Mouse (Mus musculus): ENCODE data around the gene Arhgef1.

Arhgef1 gene

DNA sequence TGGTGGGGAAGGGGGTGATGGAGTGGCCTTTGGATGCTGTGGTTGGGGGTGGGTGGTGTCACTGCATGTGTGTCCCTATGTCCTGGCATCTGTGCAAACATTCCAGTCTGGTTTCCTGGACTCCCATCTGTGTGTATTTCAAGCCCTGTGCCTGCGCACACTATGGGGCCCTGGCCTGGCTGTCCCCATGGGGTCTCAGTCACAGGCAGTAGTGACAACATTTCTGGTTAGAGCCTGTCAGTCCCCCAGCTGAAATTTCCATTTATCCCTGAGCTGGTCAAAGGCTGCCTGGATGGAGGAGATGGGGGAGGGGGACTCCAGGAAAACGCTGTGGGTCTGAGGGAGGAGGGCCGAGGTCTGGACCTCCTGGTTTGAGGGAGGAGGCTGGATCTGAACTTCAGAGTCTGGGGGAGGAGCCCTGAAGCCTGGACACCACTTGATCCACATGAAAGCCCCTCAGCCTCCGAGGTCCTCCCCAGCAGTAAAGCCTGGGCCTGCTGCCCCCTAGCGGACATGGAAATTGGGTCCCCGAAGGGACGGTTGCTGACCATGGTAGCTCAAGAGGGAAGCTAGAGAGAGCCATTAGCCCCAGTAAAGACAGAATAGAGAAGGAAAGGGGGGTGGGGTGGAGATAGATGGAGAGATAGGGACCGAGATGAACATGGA, 47.4 kb downstream of the Arhgef1 start:
- CTCF ChIA-PET: interaction anchor here (0.5 to 2.9 kb wide), 57 partner anchors 8 to 1565 kb away, joined by 3 to 21 read pairs (median 4); partner anchors contain the start of genes Rabac1 (in 2 of the 4), Rps19 (in 2 of the 4), Dmrtc2 (in 1 of the 4) and Lypd4 (in 1 of the 4)

DNA sequence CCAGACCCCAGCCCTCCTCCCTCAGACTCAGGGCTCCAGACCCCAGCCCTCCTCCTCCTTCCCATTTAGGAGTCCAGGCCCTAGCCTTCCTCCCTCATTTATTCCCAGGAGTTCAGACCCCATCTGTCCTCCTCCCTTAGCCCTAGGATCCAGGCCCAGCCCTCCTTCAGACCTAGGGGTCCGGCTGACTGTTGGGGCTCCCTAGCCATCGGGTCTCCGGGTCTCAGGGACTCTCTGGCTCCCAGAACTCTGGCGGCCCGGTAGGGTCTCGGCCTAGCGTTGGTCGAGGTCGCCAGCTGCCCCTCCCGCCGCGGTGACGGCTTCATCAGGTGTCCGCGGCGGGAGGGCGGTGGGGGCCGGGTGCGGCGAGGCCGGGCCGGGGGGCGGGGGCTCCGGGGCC, 51.3 kb downstream of the Arhgef1 start:
- POLR2A ChIA-PET: interaction anchor here in 3 of 4 experiments (0.6 to 2.1 kb wide), 9 partner anchors 18 to 74 kb away, joined by 3 to 14 read pairs (median 4); partner anchors contain the start of genes Rabac1 (in 2 of the 3) and Rps19 (in 1 of the 3)
- CTCF ChIA-PET: interaction anchor here in 3 of 4 experiments (0.6 to 2.5 kb wide), 6 partner anchors 11 to 592 kb away, joined by 3 to 15 read pairs (median 4); no protein-coding TSS in a partner anchor

More for the DNA sequence above, 47.4 kb downstream of the Arhgef1 start:
- POLR2A ChIA-PET: interaction anchor here (0.6 to 5.4 kb wide), 27 partner anchors 8 to 110 kb away, joined by 3 to 70 read pairs (median 5); partner anchors contain the start of genes Rps19 (in 2 of the 4), Arhgef1 (in 1 of the 4) and Rabac1 (in 1 of the 4)

DNA sequence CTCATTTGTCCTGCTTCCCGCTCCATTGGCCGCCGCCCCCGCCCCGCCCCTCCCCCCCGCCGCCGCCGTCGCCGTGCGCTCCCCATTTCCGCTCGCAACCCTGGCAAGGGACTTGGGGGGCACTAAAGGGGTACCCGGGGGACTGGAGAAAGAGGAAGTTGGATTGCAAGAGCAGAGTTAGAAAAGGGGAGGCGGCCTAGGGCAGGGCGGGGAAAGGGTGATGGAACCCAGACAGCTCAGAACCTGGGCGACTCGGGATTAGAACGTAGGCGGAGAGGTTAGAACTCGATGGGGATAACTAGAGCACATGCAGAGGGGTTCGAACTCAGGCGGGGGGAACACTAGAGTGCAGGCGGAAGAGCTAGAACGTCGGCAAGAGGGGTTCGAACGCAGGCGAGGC, 51.7 kb downstream of the Arhgef1 start:
- ChIA-PET CTCF (interaction anchor here in 3 of 4 experiments (0.6 to 2.5 kb wide), 12 partner anchors 11 to 592 kb away, joined by 3 to 15 read pairs (median 4); partner anchors contain the start of genes Rabac1 (in 1 of the 3) and Rps19 (in 1 of the 3)), POLR2A (interaction anchor here in 3 of 4 experiments (0.5 to 2.1 kb wide), 12 partner anchors 18 to 316 kb away, joined by 3 to 14 read pairs (median 4); partner anchors contain the start of gene Rabac1 (in 2 of the 3))

DNA sequence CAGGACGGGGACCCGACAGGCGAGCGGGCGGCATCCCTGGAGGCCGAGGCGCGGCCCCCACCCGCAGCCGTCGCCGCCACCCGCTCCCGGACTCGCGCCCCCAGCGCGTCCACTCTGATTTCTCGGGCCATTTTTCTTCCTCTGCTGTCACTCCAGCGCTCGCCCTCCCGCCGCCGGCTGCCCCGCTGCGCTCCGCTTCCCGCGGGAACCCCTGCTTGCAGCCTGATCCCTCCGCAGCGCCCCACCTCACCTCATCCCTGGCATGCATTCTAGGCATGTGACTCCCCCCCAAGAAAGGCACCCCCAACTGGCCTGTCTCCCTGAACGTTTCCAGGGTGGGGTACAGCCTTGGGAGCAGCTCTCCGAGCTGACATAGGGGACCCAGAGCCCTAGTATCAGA, 52.5 kb downstream of the Arhgef1 start:
- ChIA-PET POLR2A (interaction anchor here (0.5 to 2.1 kb wide), 10 partner anchors 18 to 150 kb away, joined by 3 to 14 read pairs (median 4); partner anchors contain the start of gene Rabac1 (in 1 of the 4)), CTCF (interaction anchor here in 3 of 4 experiments (0.8 to 2.5 kb wide), 7 partner anchors 10 to 138 kb away, joined by 4 to 15 read pairs (median 4); partner anchors contain the start of genes Rabac1 (in 1 of the 3) and Rps19 (in 1 of the 3))

DNA sequence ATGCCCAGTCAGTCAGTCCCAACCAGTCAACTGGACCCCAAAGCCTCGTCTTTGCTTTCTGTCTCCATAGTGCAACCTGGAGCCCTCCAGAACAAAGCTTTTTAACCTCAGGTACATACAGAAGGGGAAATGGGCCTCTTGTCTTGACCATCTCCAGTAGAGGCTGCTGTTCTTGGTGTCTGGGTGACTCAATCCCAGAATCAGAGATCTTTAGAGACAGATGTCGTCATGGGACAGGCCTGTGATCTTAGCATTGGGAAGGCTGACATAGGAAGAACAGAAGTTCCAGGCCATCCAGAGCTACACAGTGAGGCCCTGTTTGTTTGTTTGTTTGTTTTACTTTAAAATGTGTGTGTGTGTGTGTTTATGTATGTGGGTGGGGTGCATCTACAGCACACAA, 61.6 kb downstream of the Arhgef1 start:
- ChIA-PET POLR2A (interaction anchor here in 2 of 4 experiments (1.3 to 2.1 kb wide), 4 partner anchors 78 to 124 kb away, joined by 3 to 8 read pairs (median 7); partner anchors contain the start of gene Rps19 (in 2 of the 2)), CTCF (interaction anchor here in 3 of 4 experiments (0.6 to 3.3 kb wide), 15 partner anchors 9 to 463 kb away, joined by 3 to 30 read pairs (median 5); no protein-coding TSS in a partner anchor)

DNA sequence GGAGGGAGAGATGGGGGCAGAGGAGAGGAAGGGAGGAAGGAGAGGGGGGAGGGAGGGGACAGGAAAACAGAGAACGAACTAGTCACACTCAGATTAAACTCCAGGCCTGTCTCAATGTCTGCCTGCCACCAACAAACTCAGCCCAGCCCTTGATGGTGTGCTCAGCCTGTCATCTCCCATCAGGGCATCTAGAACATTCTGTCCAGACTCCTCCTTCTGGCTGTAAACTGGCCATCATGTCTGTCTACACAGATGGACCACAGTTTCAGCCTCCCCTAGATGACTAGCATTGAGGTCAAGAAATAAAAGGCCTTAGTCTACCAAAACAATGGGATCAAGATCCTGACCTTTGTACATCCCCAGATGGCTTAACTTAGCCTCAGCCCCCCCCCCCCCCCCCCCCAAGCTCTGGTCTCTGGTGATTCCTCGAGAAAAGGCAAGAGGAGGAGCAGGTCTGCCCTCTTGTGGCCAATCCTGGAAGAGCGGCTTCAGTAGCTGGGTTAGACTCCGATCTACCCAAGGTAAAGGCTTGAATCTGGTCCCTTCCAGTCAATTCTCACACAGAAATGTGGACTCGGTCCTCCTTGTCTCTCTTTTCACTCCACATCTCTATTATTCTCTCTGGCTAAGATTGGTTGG, 62.3 kb downstream of the Arhgef1 start:
- ChIA-PET CTCF (interaction anchor here (0.5 to 3.3 kb wide), 106 partner anchors 9 to 1541 kb away, joined by 3 to 30 read pairs (median 5); partner anchors contain the start of genes Cic (in 1 of the 4), Dmrtc2 (in 1 of the 4), Lypd3 (in 1 of the 4) and Lypd4 (in 1 of the 4)), POLR2A (interaction anchor here (0.5 to 2.3 kb wide), 28 partner anchors 10 to 815 kb away, joined by 3 to 19 read pairs (median 4); partner anchors contain the start of genes Rps19 (in 2 of the 4), Arhgef1 (in 1 of the 4), Dmrtc2 (in 1 of the 4) and Lypd4 (in 1 of the 4))

DNA sequence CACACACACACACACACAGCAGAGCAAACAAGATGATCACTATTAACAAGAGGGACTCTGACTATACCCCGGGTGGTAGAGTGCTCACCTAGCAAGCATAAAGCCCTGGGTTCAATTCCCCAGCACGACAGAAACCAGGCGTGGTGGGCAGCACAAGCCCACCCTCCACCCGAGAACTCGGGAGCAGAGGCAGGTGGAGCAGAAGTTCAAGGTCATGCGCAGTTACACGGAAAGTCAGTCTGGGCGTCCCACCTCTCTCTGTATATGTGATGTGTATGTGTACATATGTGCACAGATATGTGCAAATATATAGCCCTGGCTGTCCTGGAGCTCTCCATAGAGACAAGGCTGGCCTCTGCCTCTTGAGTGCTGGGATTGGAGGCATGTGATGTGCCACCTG, 65.3 kb downstream of the Arhgef1 start:
- POLR2A ChIA-PET: interaction anchor here in 3 of 4 experiments (0.6 to 1.0 kb wide), 5 partner anchors 77 to 435 kb away, joined by 3 to 5 read pairs (median 3); no protein-coding TSS in a partner anchor
- CTCF ChIA-PET: interaction anchor here (0.6 to 1.7 kb wide), 8 partner anchors 10 to 150 kb away, joined by 3 to 10 read pairs (median 3); no protein-coding TSS in a partner anchor

DNA sequence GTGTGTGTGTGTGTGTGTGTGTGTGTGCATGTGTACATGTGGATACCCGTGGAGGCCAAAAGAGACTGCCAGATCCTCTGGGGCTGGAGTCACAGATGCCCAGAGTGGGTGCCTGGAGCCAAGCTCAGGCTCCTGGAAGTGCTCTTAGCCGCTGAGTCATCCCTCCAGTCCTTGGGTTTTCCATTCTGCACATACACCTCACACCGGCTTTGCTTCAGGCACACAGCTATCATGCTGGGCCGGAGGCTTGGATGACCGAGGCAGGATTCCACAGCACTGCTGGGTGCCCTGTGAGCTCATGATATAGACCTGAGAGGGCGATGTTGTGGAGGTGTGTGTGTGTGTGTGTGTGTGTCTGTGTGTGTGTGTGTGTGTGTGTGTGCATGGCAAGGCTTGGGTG, 65.8 kb downstream of the Arhgef1 start:
- CTCF ChIA-PET: interaction anchor here (0.6 to 1.8 kb wide), 12 partner anchors 11 to 533 kb away, joined by 3 to 10 read pairs (median 4); partner anchors contain the start of gene Arhgef1 (in 1 of the 4)
- POLR2A ChIA-PET: interaction anchor here in 3 of 4 experiments (0.6 to 1.4 kb wide), 6 partner anchors 78 to 436 kb away, joined by 3 to 5 read pairs (median 3); no protein-coding TSS in a partner anchor

DNA sequence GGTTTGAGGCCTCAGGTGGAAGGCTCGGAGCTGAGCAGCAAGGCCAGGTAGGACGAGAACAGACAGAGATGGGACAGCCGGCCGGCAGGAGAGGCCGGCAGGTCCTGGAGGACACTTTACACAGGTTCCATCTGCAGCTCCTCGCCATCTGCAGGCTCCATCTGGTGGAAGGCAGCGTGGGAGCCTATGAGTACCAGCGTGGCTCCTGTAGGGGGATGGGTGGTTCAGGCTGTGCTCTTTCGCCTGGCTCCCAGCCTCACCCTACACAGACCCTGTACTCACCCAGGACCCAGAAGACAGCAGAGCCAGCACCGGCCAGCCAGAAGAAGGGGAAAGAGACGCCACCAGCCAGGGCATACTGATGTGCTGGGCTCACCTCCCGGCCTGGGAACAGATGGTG, 67.1 kb downstream of the Arhgef1 start:
- POLR2A ChIA-PET: interaction anchor here in 1 of 4 experiments (1.1 to 1.4 kb wide), 2 partner anchors 80 to 117 kb away, joined by 3 read pairs; no protein-coding TSS in a partner anchor
- CTCF ChIA-PET: interaction anchor here in 3 of 4 experiments (0.6 to 1.8 kb wide), 4 partner anchors 117 to 307 kb away, joined by 4 to 6 read pairs (median 4); no protein-coding TSS in a partner anchor

DNA sequence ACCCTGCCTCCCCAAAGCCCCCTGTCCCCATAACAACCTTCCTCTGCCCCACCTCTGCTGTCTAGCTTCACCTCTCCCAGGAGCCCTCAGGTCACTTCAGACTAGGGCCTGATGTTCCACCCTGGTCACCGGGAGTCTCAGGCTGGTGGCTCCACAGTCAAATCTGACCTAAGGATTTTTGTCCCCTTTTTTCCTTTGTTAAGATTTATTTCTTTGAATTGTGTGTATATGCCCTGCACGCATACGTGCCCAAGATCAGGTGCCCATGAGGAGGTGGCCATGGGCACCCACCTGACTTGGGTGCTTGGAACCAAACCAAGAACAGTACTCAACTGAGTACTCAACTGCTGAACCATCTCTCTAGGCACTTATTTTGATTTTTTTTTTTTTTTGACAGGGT, 67.6 kb downstream of the Arhgef1 start:
- ChIA-PET POLR2A (interaction anchor here in 1 of 4 experiments (2.8 to 3.3 kb wide), 2 partner anchors 20 to 85 kb away, joined by 12 to 35 read pairs; partner anchors contain the start of gene Rps19), CTCF (interaction anchor here in 2 of 4 experiments (1.4 to 3.4 kb wide), 3 partner anchors 80 to 308 kb away, joined by 3 to 28 read pairs (median 19); no protein-coding TSS in a partner anchor)

DNA sequence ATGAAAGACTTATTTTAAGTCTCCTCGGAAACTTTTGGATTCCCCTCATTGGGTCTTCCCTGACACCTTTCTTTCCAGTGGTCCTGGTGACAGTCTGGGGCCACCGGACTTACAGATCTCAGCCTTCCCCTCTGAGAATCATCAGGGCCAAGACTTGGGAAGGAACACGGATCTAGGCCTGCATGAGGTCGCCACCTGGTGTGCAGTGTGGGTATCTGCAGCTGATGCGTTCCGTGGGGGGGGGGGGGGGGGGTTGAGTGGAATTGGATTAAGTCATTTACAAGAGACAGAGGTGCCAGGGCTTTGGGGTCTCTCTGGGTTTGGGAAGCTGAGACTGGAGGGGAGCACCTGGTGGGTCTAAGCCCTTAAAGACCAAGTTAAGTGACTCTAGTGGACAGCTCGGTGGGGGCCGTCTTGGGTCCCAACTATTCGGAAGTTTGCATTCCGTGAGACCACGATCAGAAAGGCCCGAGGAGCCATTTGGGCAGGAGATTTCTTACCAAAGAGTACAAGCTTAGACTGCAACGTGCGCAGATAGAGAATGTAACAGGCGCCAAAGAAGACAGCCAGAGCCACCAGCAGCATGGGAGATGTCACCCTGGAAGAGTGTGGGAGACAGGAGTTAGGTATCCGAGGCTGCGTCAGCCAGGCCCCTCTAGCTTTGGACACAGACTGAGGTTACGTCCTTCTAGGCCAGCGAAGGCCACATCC, 68.7 kb downstream of the Arhgef1 start:
- CTCF ChIA-PET: interaction anchor here (0.5 to 3.5 kb wide), 30 partner anchors 9 to 609 kb away, joined by 3 to 42 read pairs (median 4); partner anchors contain the start of genes Ethe1 (in 1 of the 4) and Zfp575 (in 1 of the 4)
- POLR2A ChIA-PET: interaction anchor here (0.7 to 3.3 kb wide), 28 partner anchors 17 to 462 kb away, joined by 3 to 52 read pairs (median 5); partner anchors contain the start of genes Rps19 (in 3 of the 4), Dmrtc2 (in 1 of the 4) and Lypd4 (in 1 of the 4)

DNA sequence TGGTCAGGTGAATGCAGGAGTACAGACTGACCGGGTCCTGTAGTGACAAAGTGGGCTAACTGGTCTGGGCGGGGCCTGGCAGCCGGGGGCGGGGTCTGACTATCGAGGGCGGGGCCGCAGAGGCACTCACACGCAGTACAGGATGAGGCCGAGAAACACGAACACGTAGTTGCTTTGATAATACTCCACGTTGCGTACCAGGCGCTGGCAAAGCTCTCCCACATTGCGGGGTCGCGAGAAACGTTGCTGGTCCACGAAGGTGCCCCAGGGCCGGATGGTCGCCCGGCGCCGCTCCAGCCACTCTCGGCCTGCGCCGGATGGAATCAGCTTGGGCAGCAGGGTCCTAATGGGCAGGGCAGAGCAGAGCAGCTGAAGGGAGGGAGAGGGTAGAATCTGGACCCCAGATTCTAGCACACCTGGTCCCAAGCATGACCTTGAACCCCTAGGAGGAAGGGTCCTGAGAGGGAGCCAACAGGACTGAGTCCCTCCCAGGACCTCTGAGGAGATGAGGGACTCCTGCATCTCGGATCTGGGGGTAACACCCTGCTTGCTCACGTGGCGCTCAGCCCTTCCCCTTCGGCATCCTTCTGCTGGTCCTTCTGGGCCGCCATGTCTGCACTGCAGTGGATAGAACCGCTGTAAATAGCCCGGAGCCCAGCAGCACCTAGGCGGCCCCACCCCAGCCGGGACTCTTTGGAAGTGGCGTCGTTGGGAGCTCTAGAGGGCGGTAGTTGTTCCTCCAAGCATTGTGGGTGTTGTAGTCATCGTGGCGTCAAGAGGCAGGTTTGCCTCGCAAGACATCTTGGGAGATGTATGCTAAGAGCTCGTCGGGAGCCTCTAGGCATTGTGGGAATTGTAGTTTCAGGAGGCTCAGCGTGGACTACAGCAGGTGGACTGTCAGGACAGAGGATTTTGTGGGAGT, 69.5 kb downstream of the Arhgef1 start, which contains the start of gene Rabac1:
Gene Rabac1, minus strand, starts transcription at position 783 of the 922 bp plus-strand sequence.
- POLR2A ChIA-PET: interaction anchor here (0.6 to 3.3 kb wide), 83 partner anchors 10 to 812 kb away, joined by 3 to 52 read pairs (median 4); partner anchors contain the start of genes Rps19 (in 3 of the 4), Dmrtc2 (in 2 of the 4), Lypd4 (in 2 of the 4) and Phldb3 (in 2 of the 4)
- CTCF ChIA-PET: interaction anchor here (0.5 to 3.5 kb wide), 72 partner anchors 10 to 782 kb away, joined by 3 to 42 read pairs (median 4); partner anchors contain the start of genes B9d2 (in 1 of the 4), Cic (in 1 of the 4), Dmrtc2 (in 1 of the 4) and Ethe1 (in 1 of the 4)

DNA sequence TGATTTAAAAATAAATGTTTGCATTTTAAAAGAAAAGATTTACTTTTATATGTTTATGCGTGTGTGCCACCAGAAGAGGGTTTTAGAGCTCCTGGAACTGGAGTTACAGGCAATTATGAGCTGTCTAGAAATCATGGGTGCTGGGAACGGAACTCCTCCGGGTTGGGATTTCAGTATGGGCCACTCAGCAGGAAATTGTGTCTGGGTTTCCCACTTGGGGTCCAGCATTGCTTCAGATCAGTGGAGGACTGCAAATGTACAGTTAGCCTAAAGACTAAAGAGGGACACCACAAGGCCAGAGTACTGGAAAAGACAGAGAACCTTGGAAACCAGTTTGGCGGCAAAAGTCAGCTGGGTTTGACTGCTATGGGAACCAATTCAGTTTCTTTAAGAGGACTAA, 70.5 kb downstream of the Arhgef1 start:
- ChIA-PET CTCF (interaction anchor here (0.5 to 3.5 kb wide), 51 partner anchors 9 to 781 kb away, joined by 3 to 42 read pairs (median 4); partner anchors contain the start of genes B9d2 (in 1 of the 4), Cic (in 1 of the 4), Hnrnpul1 (in 1 of the 4) and Irgq (in 1 of the 4)), POLR2A (interaction anchor here (0.6 to 3.3 kb wide), 53 partner anchors 9 to 766 kb away, joined by 3 to 52 read pairs (median 5); partner anchors contain the start of genes Phldb3 (in 2 of the 4), Rps19 (in 2 of the 4), Smg9 (in 2 of the 4) and Cic (in 1 of the 4))

DNA sequence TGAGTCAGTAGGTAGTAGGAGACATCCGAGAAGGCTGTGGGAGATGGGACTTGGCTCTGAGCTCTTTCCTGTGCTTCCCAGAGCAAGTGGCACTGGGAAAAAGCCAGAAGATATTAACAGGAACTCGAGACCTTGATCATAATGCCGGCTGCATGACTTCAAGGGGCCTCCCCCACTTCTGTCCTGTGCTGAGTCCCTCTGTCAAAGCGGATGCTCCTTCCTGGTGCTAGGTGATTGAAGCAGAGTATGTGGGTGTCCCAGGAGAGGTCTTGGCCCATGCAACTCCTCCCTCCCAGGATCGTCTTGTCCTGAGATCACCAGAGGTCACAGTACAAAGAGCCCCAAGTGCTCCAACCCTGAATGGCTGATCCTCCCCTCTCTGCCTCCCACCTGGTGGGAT, 71.2 kb downstream of the Arhgef1 start:
- CTCF ChIA-PET: interaction anchor here in 2 of 4 experiments (0.8 to 3.5 kb wide), 9 partner anchors 10 to 198 kb away, joined by 3 to 42 read pairs (median 5); partner anchors contain the start of gene Rps19 (in 1 of the 2)
- POLR2A ChIA-PET: interaction anchor here in 2 of 4 experiments (0.6 to 3.1 kb wide), 7 partner anchors 67 to 265 kb away, joined by 3 to 21 read pairs (median 3); no protein-coding TSS in a partner anchor
